Mouse (Mus musculus) thymus, adult 2 months (tissue): Measurements from ENCODE around the gene Hist2h2bb.

ENCODE experiments used
- CTCF ChIP-seq: fragments of 200-500 bp; IDR thresholded peaks from 2 replicates; pipeline ENCODE4 v1.5.1; 2012; ENCODE audit warnings: mild to moderate bottlenecking, control low read depth, low read length, moderate library complexity, borderline replicate concordance; ENCODE audit not compliant: control insufficient read depth, poor library complexity, insufficient read depth; ENCODE audit errors: extremely low read depth
- POLR2A ChIP-seq: fragments of 200-500 bp; IDR thresholded peaks from 2 replicates; pipeline ENCODE4 v1.6.1; 2012; ENCODE audit warnings: mild to moderate bottlenecking, low read length, control low read depth, moderate library complexity; ENCODE audit not compliant: control insufficient read depth, poor library complexity, insufficient read depth; ENCODE audit errors: extremely low read depth

DNA sequence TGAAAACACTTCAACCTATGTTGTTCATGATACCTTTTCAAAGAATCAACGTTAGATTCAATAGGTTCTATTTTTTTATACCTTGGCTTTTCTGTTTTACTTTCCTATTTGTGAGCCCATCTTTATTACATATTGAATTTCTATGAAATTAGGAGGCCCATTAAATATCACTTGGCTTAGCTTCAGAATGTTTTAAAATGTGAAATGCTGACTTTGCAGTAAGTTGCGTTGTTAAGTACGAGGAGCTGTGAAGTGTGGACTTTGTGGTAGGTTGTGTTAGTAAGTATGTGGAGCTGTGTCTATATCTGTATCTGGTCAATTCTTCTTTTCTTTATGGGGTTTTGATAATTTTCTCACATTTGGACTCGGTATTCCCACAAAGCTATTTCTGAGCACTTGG, 28.8 kb downstream of the Hist2h2bb start:
- TF ChIP-seq POLR2A (no peak), CTCF (no peak)
